ENCODE assay signal across 7 mouse cellular contexts in genomic region chr3:135436901-135437616, GRCm38 (mm10). TPM values are rescaled to one million over a fixed set of nuclear protein-coding genes. Genes with fewer than 3 reads are reported as not detected.
DNase-seq lines count a peak whose midpoint lies in the region; ATAC-seq and TF ChIP-seq lines count a peak whose summit lies in the region.

No protein-coding gene starts in this region.

- H3K9ac ChIP-seq in lung, embryonic 15.5 days: peak overlapping the region; percentile 48
- peak overlapping the region; percentile 68 for H3K9ac ChIP-seq in embryonic facial prominence, embryonic 14.5 days (ENCODE audit: low read depth, low read length)
- H3K9ac ChIP-seq in intestine, embryonic 16.5 days (ENCODE audit: low read depth, low read length): peak overlapping the region; percentile 70

- H3K9me3 ChIP-seq in lung, embryonic 15.5 days: no peaks in the 10 kb centered on the region
- H3K9me3 ChIP-seq in embryonic facial prominence, embryonic 14.5 days (ENCODE audit: control insufficient read depth, low read length): no peaks in the 10 kb centered on the region
- H3K9me3 ChIP-seq in intestine, embryonic 16.5 days (ENCODE audit: control insufficient read depth, low read length): no peaks in the 10 kb centered on the region

- peak overlapping the region; percentile 96 for H3K4me3 ChIP-seq in lung, embryonic 15.5 days
- no peak overlapping the region for H3K4me3 ChIP-seq in lung, adult 2 months (replicated peaks; ENCODE audit: extremely low read depth, low read depth, low read length)
- H3K4me3 ChIP-seq in embryonic facial prominence, embryonic 14.5 days (ENCODE audit: low read depth, low read length): peak overlapping the region; percentile 73
- peak overlapping the region; percentile 62 for H3K4me3 ChIP-seq in intestine, embryonic 16.5 days (ENCODE audit: low read length)
- H3K4me3 ChIP-seq in olfactory bulb, adult 2 months (ENCODE audit: insufficient read depth, low read depth, low read length): no peak overlapping the region

- H3K27ac ChIP-seq in lung, embryonic 15.5 days: peak overlapping the region; percentile 83
- peak overlapping the region; percentile 80 for H3K27ac ChIP-seq in embryonic facial prominence, embryonic 14.5 days (replicated peaks; ENCODE audit: low read depth, low read length)
- peak overlapping the region; percentile 68 for H3K27ac ChIP-seq in intestine, embryonic 16.5 days (ENCODE audit: low read length)
- peak overlapping the region; percentile 93 for H3K27ac ChIP-seq in olfactory bulb, adult 2 months (ENCODE audit: insufficient read depth, low read depth, low read length)

- TF ChIP-seq CTCF in lung, adult 2 months (IDR thresholded peaks at IDR 0.05; ENCODE audit: insufficient read depth, low read length): no peak
- TF ChIP-seq CTCF in olfactory bulb, adult 2 months (IDR thresholded peaks at IDR 0.05; ENCODE audit: insufficient read depth, low read depth, low read length): no peak

- DNase-seq in lung, adult 2 months: no peak
- DNase-seq in embryonic facial prominence, embryonic 14.5 days (ENCODE audit: low spot score): no peak
- no peak for DNase-seq in frontal cortex, postnatal 10 days (ENCODE audit: low spot score in 2 of 2)
- no peak for DNase-seq in ovary, postnatal 10 days (ENCODE audit: low spot score)

- peak overlapping the region; percentile 54 for H3K4me2 ChIP-seq in lung, embryonic 15.5 days
- peak overlapping the region; percentile 70 for H3K4me2 ChIP-seq in embryonic facial prominence, embryonic 14.5 days (ENCODE audit: low read depth, low read length)
- peak overlapping the region; percentile 65 for H3K4me2 ChIP-seq in intestine, embryonic 16.5 days (ENCODE audit: low read depth, low read length)

- H3K27me3 ChIP-seq in lung, embryonic 15.5 days: no peaks in the 10 kb centered on the region
- no peaks in the 10 kb centered on the region for H3K27me3 ChIP-seq in embryonic facial prominence, embryonic 14.5 days (replicated peaks; ENCODE audit: control insufficient read depth, insufficient read depth, low read length)
- H3K27me3 ChIP-seq in intestine, embryonic 16.5 days (replicated peaks; ENCODE audit: control insufficient read depth, insufficient read depth, low read length): no peaks in the 10 kb centered on the region

- peaks cover 9% of the 10 kb centered on the region; the same call in 1 of the 2 replicates for H3K4me1 ChIP-seq in lung, embryonic 15.5 days
- H3K4me1 ChIP-seq in lung, adult 2 months (ENCODE audit: control insufficient read depth, insufficient read depth, low read length): peaks cover 3% of the 10 kb centered on the region; the same call in 1 of the 2 replicates
- peaks cover 13% of the 10 kb centered on the region; the same call in 1 of the 2 replicates for H3K4me1 ChIP-seq in embryonic facial prominence, embryonic 14.5 days (ENCODE audit: control insufficient read depth, insufficient read depth, low read length)
- H3K4me1 ChIP-seq in intestine, embryonic 16.5 days (ENCODE audit: control insufficient read depth, insufficient read depth, low read length): peaks cover 4% of the 10 kb centered on the region; the same call in 1 of the 2 replicates
- H3K4me1 ChIP-seq in olfactory bulb, adult 2 months (ENCODE audit: control insufficient read depth, insufficient read depth, low read length): no peaks in the 10 kb centered on the region

- TF ChIP-seq POLR2A in lung, adult 2 months (IDR thresholded peaks at IDR 0.05; ENCODE audit: borderline replicate concordance, extremely low read depth, low read depth, low read length): no peak
- TF ChIP-seq POLR2A in olfactory bulb, adult 2 months (IDR thresholded peaks at IDR 0.05; ENCODE audit: insufficient read depth, low read depth, low read length): no peak

- H3K36me3 ChIP-seq in lung, embryonic 15.5 days: no peaks in the 10 kb centered on the region
- peaks cover 20% of the 10 kb centered on the region for H3K36me3 ChIP-seq in embryonic facial prominence, embryonic 14.5 days (ENCODE audit: control insufficient read depth, insufficient read depth, low read length)
- no peaks in the 10 kb centered on the region for H3K36me3 ChIP-seq in intestine, embryonic 16.5 days (ENCODE audit: control insufficient read depth, insufficient read depth, low read length)

- 45% methylated on average over 14 of the region's 14 CpGs for WGBS in lung, embryonic 15.5 days
- 56% methylated on average over 14 of the region's 14 CpGs for WGBS in lung, adult 2 months
- 36% methylated on average over 14 of the region's 14 CpGs for WGBS in embryonic facial prominence, embryonic 14.5 days
- WGBS in intestine, embryonic 16.5 days: 47% methylated on average over 14 of the region's 14 CpGs
- 33% methylated on average over 14 of the region's 14 CpGs for WGBS in olfactory bulb, adult 2 months

- ATAC-seq in lung, embryonic 15.5 days (ENCODE audit: borderline replicate concordance, extremely low read depth, low FRiP score, low TSS enrichment): no peak
- no peak for ATAC-seq in embryonic facial prominence, embryonic 14.5 days (ENCODE audit: low read depth)
- ATAC-seq in intestine, embryonic 16.5 days: no peak

RNA-seq across cellular contexts. Expression of gene Ube2d3, which starts 0.9 kb away (rescaled TPM):
- 504 and 516 TPM in 2 replicates for polyA plus RNA-seq in lung, embryonic 15.5 days (2015; fragmentation: Nextera tagmentation; extraction: Ambion mirVana)
- polyA plus RNA-seq in lung, adult 2 months (2012; rRNA removed): 287 and 312 TPM in 2 replicates
- 506 and 518 TPM in 2 replicates for polyA plus RNA-seq in embryonic facial prominence, embryonic 14.5 days (2014; fragmentation: Nextera tagmentation; extraction: Ambion mirVana)
- polyA plus RNA-seq in intestine, embryonic 16.5 days (2015; fragmentation: Nextera tagmentation; extraction: Ambion mirVana): 497 and 511 TPM in 2 replicates
- 60.9 and 109 TPM in 2 replicates for polyA plus RNA-seq in olfactory bulb, adult 2 months (2012; ENCODE audit: insufficient read depth, insufficient read length, low replicate concordance, missing spikeins)

RNA-seq across cellular contexts. Expression of gene Cisd2, which starts 13.3 kb away (rescaled TPM):
- polyA plus RNA-seq in lung, embryonic 15.5 days (2015; fragmentation: Nextera tagmentation; extraction: Ambion mirVana): 62.4 and 66.1 TPM in 2 replicates
- 14.1 and 19.3 TPM in 2 replicates for polyA plus RNA-seq in lung, adult 2 months (2012; rRNA removed)
- 41.0 and 43.8 TPM in 2 replicates for polyA plus RNA-seq in embryonic facial prominence, embryonic 14.5 days (2014; fragmentation: Nextera tagmentation; extraction: Ambion mirVana)
- 61.2 and 61.9 TPM in 2 replicates for polyA plus RNA-seq in intestine, embryonic 16.5 days (2015; fragmentation: Nextera tagmentation; extraction: Ambion mirVana)
- polyA plus RNA-seq in olfactory bulb, adult 2 months (2012; ENCODE audit: insufficient read depth, insufficient read length, low replicate concordance, missing spikeins): not detected in 2 replicates

RNA-seq across cellular contexts. Expression of gene Manba, which starts 48.4 kb away (rescaled TPM):
- polyA plus RNA-seq in lung, embryonic 15.5 days (2015; fragmentation: Nextera tagmentation; extraction: Ambion mirVana): 10.8 TPM in 2 replicates
- polyA plus RNA-seq in lung, adult 2 months (2012; rRNA removed): 6.3 and 9.8 TPM in 2 replicates
- polyA plus RNA-seq in embryonic facial prominence, embryonic 14.5 days (2014; fragmentation: Nextera tagmentation; extraction: Ambion mirVana): 7.9 and 8.1 TPM in 2 replicates
- polyA plus RNA-seq in intestine, embryonic 16.5 days (2015; fragmentation: Nextera tagmentation; extraction: Ambion mirVana): 20.1 and 21.3 TPM in 2 replicates
- not detected in 2 replicates for polyA plus RNA-seq in olfactory bulb, adult 2 months (2012; ENCODE audit: insufficient read depth, insufficient read length, low replicate concordance, missing spikeins)

Comparison
In these comparisons a context has a peak if more than half of its experiments do, and no peak if none do; other contexts are left out.
1. H3K4me3 ChIP-seq: peak in lung, embryonic 15.5 days (single experiment), embryonic facial prominence, embryonic 14.5 days (single experiment) and intestine, embryonic 16.5 days (single experiment); none in lung, adult 2 months (single experiment) and olfactory bulb, adult 2 months (single experiment).
2. Peak in every context shown above with its lines, with median percentiles within 50 percentile points of each other: H3K27ac ChIP-seq, H3K4me2 ChIP-seq and H3K9ac ChIP-seq.